Mouse (Mus musculus): ENCODE measurements at regions not wholly inside any gene's neighbourhood (a gene's known extent, or its start where the extent isn't known, plus 50 kb on each side); places are given as distances from the start of the nearest gene placed in this dataset.

DNA sequence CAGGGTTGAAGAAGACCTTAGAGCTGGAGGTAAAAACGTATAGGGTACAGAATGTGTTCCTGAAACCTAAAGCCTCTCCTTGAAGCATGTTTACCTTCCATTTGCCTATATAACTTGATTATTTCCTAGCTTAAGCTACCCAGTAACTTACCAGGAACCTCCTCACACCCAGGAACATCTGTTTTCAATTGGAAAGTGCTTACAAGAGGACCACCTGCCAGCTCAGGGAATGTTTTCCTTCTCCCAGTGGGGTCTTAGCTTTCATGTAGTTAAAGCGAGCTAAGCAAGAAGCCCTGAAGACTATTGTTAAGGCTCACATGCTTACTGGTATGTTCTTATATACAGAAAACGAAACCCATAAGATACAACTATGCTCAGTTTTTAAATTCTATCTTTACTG lies 506.6 kb upstream of the Hsf2 start:
- ATAC-seq (no peak), DNase-seq (no peak)
- Histone ChIP-seq H3K9ac (no peak overlapping the region), H3K4me1 (ENCODE audit: insufficient read depth) (no peaks in the 10 kb centered on the region), H3K27me3 (ENCODE audit: insufficient read depth, low read length) (no peaks in the 10 kb centered on the region), H3K36me3 (ENCODE audit: insufficient read depth) (no peaks in the 10 kb centered on the region), H3K4me2 (ENCODE audit: low read depth) (no peak overlapping the region), H3K4me3 (ENCODE audit: low read depth, low read length) (no peak overlapping the region), H3K9me3 (ENCODE audit: low read length) (no peaks in the 10 kb centered on the region), H3K27ac (ENCODE audit: low read depth, low read length) (no peak overlapping the region)
- WGBS = 47% methylated on average over 3 of the region's 3 CpGs
- TF ChIP-seq CTCF (IDR thresholded peaks at IDR 0.05; ENCODE audit: low read depth) = no peak

DNA sequence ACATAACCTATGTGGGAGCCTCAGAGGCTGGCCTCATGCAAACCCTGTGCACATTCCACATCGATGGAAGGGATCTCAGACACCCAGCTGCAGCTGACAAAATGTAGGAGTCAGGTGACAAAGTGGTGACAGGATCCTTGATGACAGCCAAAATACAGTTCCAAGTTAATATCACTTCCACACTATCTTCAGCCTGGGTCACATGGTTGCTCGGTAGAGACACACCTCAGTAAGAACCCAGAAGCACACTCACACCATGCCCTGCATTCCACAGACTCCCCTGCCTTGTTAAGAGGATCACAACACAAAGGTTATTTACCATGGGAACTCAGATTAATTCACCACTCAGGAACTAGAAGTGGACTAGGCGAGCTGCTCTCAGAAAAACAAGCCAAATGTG lies 505.4 kb upstream of the Hsf2 start:
- no peak for ATAC-seq
- H3K27ac ChIP-seq (ENCODE audit: low read depth, low read length) = no peak overlapping the region
- 50% methylated on average over 3 of the region's 3 CpGs for WGBS
- no peak overlapping the region for H3K4me3 ChIP-seq (ENCODE audit: low read depth, low read length)
- no peak overlapping the region for H3K9ac ChIP-seq
- no peaks in the 10 kb centered on the region for H3K9me3 ChIP-seq (ENCODE audit: low read length)
- H3K36me3 ChIP-seq (ENCODE audit: insufficient read depth) = no peaks in the 10 kb centered on the region
- H3K4me2 ChIP-seq (ENCODE audit: low read depth) = no peak overlapping the region
- TF ChIP-seq CTCF (IDR thresholded peaks at IDR 0.05; ENCODE audit: low read depth) = no peak
- DNase-seq = no peak
- H3K27me3 ChIP-seq (ENCODE audit: insufficient read depth, low read length) = no peaks in the 10 kb centered on the region
- H3K4me1 ChIP-seq (ENCODE audit: insufficient read depth) = no peaks in the 10 kb centered on the region

DNA sequence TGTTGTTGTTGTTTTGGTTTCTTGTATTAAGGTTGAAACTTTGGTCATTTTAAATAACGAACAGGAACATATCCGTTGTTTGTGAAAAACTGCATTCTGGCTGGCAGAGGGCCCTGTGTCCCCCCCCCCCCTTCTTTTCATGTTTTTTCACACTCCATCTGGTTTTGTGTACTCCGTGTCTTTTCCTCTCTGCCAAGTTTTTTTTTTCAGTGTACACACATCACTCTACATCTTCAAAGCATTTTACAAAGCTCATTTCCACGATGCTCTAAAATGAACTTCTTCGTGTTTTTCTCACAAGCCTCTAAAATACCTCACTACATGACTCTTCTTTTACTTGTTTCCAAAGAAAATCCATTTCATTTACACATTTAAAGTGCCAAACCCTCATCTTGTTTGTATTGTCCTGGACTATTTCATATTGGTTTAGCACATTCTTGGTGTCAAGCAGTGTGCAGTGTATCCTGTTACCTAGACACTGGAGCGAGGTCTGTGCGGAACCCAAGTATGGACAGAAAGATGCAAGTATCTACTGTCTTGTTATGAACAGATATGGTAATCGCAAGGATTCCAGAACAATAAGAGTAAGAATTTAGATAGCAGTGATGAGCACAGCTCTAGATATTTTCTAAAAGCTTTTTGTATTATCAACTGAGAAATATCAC lies 503.5 kb upstream of the Hsf2 start:
- no peaks in the 10 kb centered on the region for H3K9me3 ChIP-seq (ENCODE audit: low read length)
- H3K27me3 ChIP-seq (ENCODE audit: insufficient read depth, low read length) = no peaks in the 10 kb centered on the region
- WGBS = 35% methylated on average over 8 of the region's 8 CpGs
- DNase-seq (peak; percentile 58), ATAC-seq (peak; percentile 82)
- H3K4me2 ChIP-seq (ENCODE audit: low read depth) = no peak overlapping the region
- H3K9ac ChIP-seq = no peak overlapping the region
- H3K27ac ChIP-seq (ENCODE audit: low read depth, low read length) = no peak overlapping the region
- H3K4me3 ChIP-seq (ENCODE audit: low read depth, low read length) = no peak overlapping the region
- no peaks in the 10 kb centered on the region for H3K36me3 ChIP-seq (ENCODE audit: insufficient read depth)
- H3K4me1 ChIP-seq (ENCODE audit: insufficient read depth) = no peaks in the 10 kb centered on the region
- no peak for TF ChIP-seq CTCF (IDR thresholded peaks at IDR 0.05; ENCODE audit: low read depth)

DNA sequence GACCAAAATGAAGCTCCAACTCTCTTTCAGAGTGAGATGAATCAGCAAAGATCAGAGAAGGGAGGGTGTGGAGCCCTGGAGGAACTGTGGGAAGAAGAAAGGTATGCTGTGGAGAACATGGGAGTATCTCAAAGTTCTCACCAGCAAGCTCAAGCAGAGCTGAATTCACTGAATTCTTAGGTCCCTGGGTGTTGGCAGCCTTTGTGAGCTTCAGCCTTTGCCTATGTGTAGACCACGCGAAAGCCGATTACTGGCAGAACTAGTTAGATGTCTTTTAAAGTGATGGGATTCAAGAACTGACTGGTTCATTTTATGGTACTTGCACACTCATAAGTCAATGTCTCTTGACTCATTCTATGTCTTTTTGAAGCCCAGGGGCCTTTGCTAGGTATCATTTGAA lies 491.2 kb upstream of the Hsf2 start:
- Histone ChIP-seq H3K9ac (no peak overlapping the region), H3K36me3 (ENCODE audit: insufficient read depth) (no peaks in the 10 kb centered on the region), H3K9me3 (ENCODE audit: low read length) (no peaks in the 10 kb centered on the region), H3K4me3 (ENCODE audit: low read depth, low read length) (no peak overlapping the region), H3K27ac (ENCODE audit: low read depth, low read length) (no peak overlapping the region), H3K4me2 (ENCODE audit: low read depth) (no peak overlapping the region), H3K27me3 (ENCODE audit: insufficient read depth, low read length) (no peaks in the 10 kb centered on the region), H3K4me1 (ENCODE audit: insufficient read depth) (no peaks in the 10 kb centered on the region)
- ATAC-seq (no peak), DNase-seq (no peak)
- 90% methylated on average over 3 of the region's 3 CpGs for WGBS
- TF ChIP-seq CTCF (IDR thresholded peaks at IDR 0.05; ENCODE audit: low read depth) = no peak

DNA sequence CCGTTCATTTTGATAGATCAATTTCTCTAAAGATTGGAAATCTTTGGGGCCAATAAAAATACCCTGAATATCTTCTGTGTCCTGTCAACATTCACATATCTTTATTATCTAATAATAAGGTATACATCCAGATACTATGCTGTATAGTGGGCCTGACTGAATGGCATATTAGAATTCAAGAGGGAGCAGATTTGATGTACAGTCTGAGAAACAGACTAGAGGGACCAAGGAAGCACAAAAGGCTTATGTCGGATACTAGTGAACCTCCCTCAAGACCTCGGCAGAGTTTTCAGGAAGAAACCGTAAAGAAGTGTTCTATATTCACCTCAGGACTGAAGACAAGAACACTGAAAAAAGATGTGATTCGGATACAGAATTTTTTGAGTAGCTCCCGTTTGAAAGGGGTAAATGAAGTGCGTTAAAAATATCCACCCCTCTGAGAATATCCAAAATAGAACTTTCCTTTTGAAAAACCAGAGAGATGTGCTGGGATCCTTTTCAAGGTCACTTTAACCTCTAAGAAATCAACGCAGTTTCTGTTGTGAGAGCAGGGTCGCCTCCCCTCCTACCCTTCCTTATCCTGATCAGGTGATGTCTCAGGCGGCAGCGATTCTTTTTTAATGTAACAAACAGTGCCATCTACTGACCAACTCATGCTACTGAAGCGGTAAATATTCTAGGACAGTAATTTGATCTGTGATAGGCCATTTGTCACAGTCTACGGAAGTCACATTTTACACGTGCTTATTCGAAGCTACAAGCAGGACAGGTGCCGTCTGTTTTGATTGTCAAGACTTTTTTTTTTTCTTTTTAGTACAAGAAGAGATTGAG lies 485.1 kb upstream of the Hsf2 start:
- WGBS = 17% methylated on average over 16 of the region's 16 CpGs
- DNase-seq = peak; percentile 80

DNA sequence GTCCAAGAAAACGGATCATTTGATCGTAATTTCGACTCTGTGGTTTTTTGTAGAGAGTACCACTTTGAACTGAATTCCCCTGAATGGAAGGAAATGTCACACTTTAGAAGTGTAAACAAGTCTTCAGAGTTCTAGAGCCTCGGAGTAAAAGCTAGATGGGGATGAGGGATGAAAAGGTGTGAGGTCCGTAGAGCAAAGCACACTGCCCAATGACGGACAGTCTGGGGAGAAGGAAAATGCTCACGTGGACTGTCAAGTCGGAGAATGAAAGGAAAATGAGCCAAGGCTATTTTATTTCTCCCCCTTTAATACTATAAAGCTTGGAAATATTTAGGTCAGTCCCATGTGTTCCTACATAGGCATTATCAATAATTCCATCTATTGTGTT lies 484.5 kb upstream of the Hsf2 start:
- no peaks in the 10 kb centered on the region for H3K36me3 ChIP-seq (ENCODE audit: insufficient read depth)
- no peak for TF ChIP-seq CTCF (IDR thresholded peaks at IDR 0.05; ENCODE audit: low read depth)
- 69% methylated on average over 8 of the region's 8 CpGs for WGBS
- H3K4me3 ChIP-seq (ENCODE audit: low read depth, low read length) = no peak overlapping the region
- ATAC-seq (no peak), DNase-seq (no peak)
- H3K9me3 ChIP-seq (ENCODE audit: low read length) = no peaks in the 10 kb centered on the region
- no peak overlapping the region for H3K4me2 ChIP-seq (ENCODE audit: low read depth)
- no peak overlapping the region for H3K9ac ChIP-seq
- H3K27ac ChIP-seq (ENCODE audit: low read depth, low read length) = no peak overlapping the region
- no peaks in the 10 kb centered on the region for H3K27me3 ChIP-seq (ENCODE audit: insufficient read depth, low read length)
- no peaks in the 10 kb centered on the region for H3K4me1 ChIP-seq (ENCODE audit: insufficient read depth)

More for the DNA sequence above, 485.1 kb upstream of the Hsf2 start:
- Histone ChIP-seq H3K4me2 (ENCODE audit: low read depth) (peak overlapping the region; percentile 27), H3K9me3 (ENCODE audit: low read length) (no peaks in the 10 kb centered on the region), H3K9ac (no peak overlapping the region), H3K4me3 (ENCODE audit: low read depth, low read length) (0 out of 2 replicates have a peak overlapping the region, but pooled peaks have one; percentile 0), H3K27me3 (ENCODE audit: insufficient read depth, low read length) (no peaks in the 10 kb centered on the region), H3K4me1 (ENCODE audit: insufficient read depth) (no peaks in the 10 kb centered on the region), H3K36me3 (ENCODE audit: insufficient read depth) (no peaks in the 10 kb centered on the region), H3K27ac (ENCODE audit: low read depth, low read length) (no peak overlapping the region)
- peak; percentile 87 for ATAC-seq
- peak; percentile 79 for TF ChIP-seq CTCF (IDR thresholded peaks at IDR 0.05; ENCODE audit: low read depth)

DNA sequence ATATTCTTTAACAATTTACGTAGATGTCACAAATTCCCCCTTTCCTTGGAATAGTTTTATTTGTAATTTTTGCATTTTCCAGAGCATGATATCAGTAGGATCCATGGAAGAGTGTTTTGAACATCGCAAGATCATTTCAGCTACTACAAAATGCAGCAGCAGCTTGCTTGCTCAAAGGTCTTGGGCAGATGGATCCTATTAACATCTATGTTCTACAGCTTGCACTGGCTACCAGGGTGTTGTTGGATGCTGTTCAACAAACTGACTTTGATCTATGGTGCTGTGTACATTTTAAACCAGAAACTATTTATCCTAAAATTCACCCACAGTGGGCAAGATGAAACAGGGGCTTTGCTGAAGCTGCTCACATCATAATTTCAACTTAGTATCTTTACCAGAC lies 448.5 kb upstream of the Hsf2 start:
- H3K4me1 ChIP-seq (ENCODE audit: insufficient read depth) = no peaks in the 10 kb centered on the region
- no peaks in the 10 kb centered on the region for H3K9me3 ChIP-seq (ENCODE audit: low read length)
- DNase-seq (peak; percentile 15), ATAC-seq (peak; percentile 36; the same call in 1 of the 2 replicates)
- no peaks in the 10 kb centered on the region for H3K27me3 ChIP-seq (ENCODE audit: insufficient read depth, low read length)
- no peak overlapping the region for H3K27ac ChIP-seq (ENCODE audit: low read depth, low read length)
- H3K4me3 ChIP-seq (ENCODE audit: low read depth, low read length) = no peak overlapping the region
- no peak overlapping the region for H3K4me2 ChIP-seq (ENCODE audit: low read depth)
- TF ChIP-seq CTCF (IDR thresholded peaks at IDR 0.05; ENCODE audit: low read depth) = no peak
- no peaks in the 10 kb centered on the region for H3K36me3 ChIP-seq (ENCODE audit: insufficient read depth)
- WGBS = 77% methylated on average over 2 of the region's 2 CpGs
- H3K9ac ChIP-seq = no peak overlapping the region
